Mouse (Mus musculus): ENCODE results near the gene Entpd1.
"Not testable (repeated sequence)": the region's sequence is repeated elsewhere in the genome, so short reads cannot be mapped to it uniquely, and the experiment has no call there.

Gene Entpd1

GRCm38 (mm10) chr19:40611830-40612506, at the start of gene Entpd1, which contains the start of gene Tctn3:
TSS of gene Entpd1 (plus strand) at chr19:40612366.
TSS of gene Tctn3 (minus strand) at chr19:40612233.
- peak; percentile 97 for DNase-seq

GRCm38 (mm10) chr19:40563880-40564645, 48.1 kb upstream of the Entpd1 start:
- DNase-seq: no peak

GRCm38 (mm10) chr19:40567616-40568015, 44.5 kb upstream of the Entpd1 start:
- DNase-seq: no peak

GRCm38 (mm10) chr19:40570726-40571125, 41.4 kb upstream of the Entpd1 start:
- peak; percentile 79 for DNase-seq

GRCm38 (mm10) chr19:40575438-40575837, 36.7 kb upstream of the Entpd1 start:
- DNase-seq: no peak

- no peak for DNase-seq
Measured at GRCm38 (mm10) chr19:40580902-40581301, 31.3 kb upstream of the Entpd1 start.

GRCm38 (mm10) chr19:40581662-40582061, 30.5 kb upstream of the Entpd1 start:
- DNase-seq: no peak

- DNase-seq: no peak
Measured at GRCm38 (mm10) chr19:40586908-40587307, 25.3 kb upstream of the Entpd1 start.

GRCm38 (mm10) chr19:40587491-40588292, 24.5 kb upstream of the Entpd1 start:
- no peak for DNase-seq

GRCm38 (mm10) chr19:40588293-40588654, 23.9 kb upstream of the Entpd1 start, which contains the start of gene Aldh18a1:
TSS of gene Aldh18a1 (minus strand) at chr19:40588463.
- peak; percentile 83 for DNase-seq

GRCm38 (mm10) chr19:40588847-40589529, 23.2 kb upstream of the Entpd1 start:
- DNase-seq: peak; percentile 87

- DNase-seq: no peak
Measured at GRCm38 (mm10) chr19:40589530-40589880, 22.7 kb upstream of the Entpd1 start.

- no peak for DNase-seq
Measured at GRCm38 (mm10) chr19:40595231-40595630, 16.9 kb upstream of the Entpd1 start.

GRCm38 (mm10) chr19:40595831-40596230, 16.3 kb upstream of the Entpd1 start:
- DNase-seq: peak; percentile 16

- peak; percentile 57 for DNase-seq
Measured at GRCm38 (mm10) chr19:40600846-40601245, 11.3 kb upstream of the Entpd1 start.

- no peak for DNase-seq
Measured at GRCm38 (mm10) chr19:40601870-40602269, 10.3 kb upstream of the Entpd1 start.

- no peak for DNase-seq
Measured at GRCm38 (mm10) chr19:40605189-40605588, 7.0 kb upstream of the Entpd1 start.

- no peak for DNase-seq
Measured at GRCm38 (mm10) chr19:40607676-40608075, 4.5 kb upstream of the Entpd1 start.

GRCm38 (mm10) chr19:40614811-40615210, 2.6 kb downstream of the Entpd1 start:
- DNase-seq: no peak

GRCm38 (mm10) chr19:40616021-40616420, 3.9 kb downstream of the Entpd1 start:
- DNase-seq: no peak

GRCm38 (mm10) chr19:40621616-40622015, 9.4 kb downstream of the Entpd1 start:
- DNase-seq: not testable (repeated sequence)

- DNase-seq: no peak
Measured at GRCm38 (mm10) chr19:40625935-40626334, 13.8 kb downstream of the Entpd1 start.

- DNase-seq: no peak
Measured at GRCm38 (mm10) chr19:40628950-40629349, 16.8 kb downstream of the Entpd1 start.
